Mouse (Mus musculus) erythroblast, embryonic 14.5 days (primary cell): ENCODE data around the gene Tcta.

Experiments used
- GATA1 ChIP-seq: IDR thresholded peaks from 2 replicates; pipeline ENCODE4 v1.6.1; 2012; ENCODE audit warnings: low read length, inconsistent platforms, mixed read lengths
- TAL1 ChIP-seq: IDR thresholded peaks from 3 replicates; pipeline ENCODE4 v1.6.1; 2012; ENCODE audit warnings: low read length, inconsistent platforms, mixed read lengths

DNA sequence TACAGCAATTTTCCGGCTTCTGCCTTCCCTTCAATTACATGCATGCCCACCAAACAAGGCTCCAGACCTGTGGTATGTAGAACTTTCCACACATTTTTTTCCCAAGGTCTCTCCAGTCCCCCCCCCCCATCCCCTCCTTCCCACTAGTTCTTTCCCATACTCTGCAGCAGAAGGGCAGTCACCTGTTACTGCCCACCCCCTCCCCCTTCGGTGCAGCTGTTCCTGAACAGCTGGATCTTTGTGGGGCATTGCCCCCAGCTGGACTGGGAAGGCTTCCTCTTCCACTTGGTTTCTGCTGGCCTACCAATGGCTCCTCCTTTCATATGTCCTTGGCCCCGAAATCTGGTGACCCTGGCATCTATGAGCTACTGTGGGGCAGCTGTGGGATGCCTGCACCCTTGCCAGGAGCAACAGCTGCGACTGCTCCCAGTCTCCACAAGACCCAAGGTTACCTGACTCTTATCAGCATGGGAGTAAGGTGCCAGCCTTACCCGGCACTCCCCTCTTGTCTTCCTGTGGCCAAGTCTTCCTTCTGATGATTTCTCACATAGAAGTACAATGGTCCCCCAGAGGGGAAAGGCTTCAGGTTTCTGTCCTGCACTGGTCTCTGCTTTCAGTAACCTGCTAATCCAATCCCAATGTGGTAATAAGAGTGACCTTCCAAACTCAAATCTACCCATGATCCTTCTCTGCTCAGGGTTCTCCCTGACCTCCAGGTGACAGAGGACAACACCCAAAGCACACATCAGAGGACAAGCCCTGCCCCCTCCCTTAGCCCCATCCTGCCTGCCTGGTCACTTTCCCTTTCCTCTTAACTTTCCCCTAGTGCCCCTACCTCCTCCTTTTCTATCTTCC lies 31.3 kb downstream of the Tcta start:
- TF ChIP-seq TAL1 (no peak), GATA1 (no peak)
